Mouse (Mus musculus) brain, embryonic 14.5 days (tissue): ENCODE results near the gene Snapc1.

Experiments used
- CTCF ChIP-seq: fragments of 200-500 bp; IDR thresholded peaks from 2 replicates; pipeline ENCODE4 v1.5.1; 2012; ENCODE audit warnings: inconsistent platforms, mild to moderate bottlenecking, moderate library complexity, borderline replicate concordance; ENCODE audit not compliant: insufficient read depth, insufficient read length; ENCODE audit errors: extremely low read depth
- POLR2A ChIP-seq: fragments of 200-500 bp; IDR thresholded peaks from 2 replicates; pipeline ENCODE4 v1.6.1; 2012; ENCODE audit warnings: mild to moderate bottlenecking, inconsistent platforms, borderline replicate concordance; ENCODE audit not compliant: poor library complexity, insufficient read depth, insufficient read length, severe bottlenecking; ENCODE audit errors: extremely low read depth

GRCm38 (mm10) chr12:73964291-73965281 is at the start of gene Snapc1:
- TF ChIP-seq CTCF: no peak
- TF ChIP-seq POLR2A: peak; percentile 55; the same call in 1 of the 2 replicates
